20 mouse cellular contexts compared by ENCODE assay signal in genomic region chr7:74495451-74495850, GRCm38 (mm10). TPM values are rescaled to one million over a fixed set of nuclear protein-coding genes. Genes with fewer than 3 reads are reported as not detected.
DNase-seq lines count a peak whose midpoint lies in the region; ATAC-seq and TF ChIP-seq lines count a peak whose summit lies in the region.
"Had no signal": no experiment of that assay in that cellular context is flagged by ENCODE, and none has a peak within 500 bp of the region (broad histone marks: within the 10 kb centered on the region; RNA-seq: fewer than 3 reads in every experiment).

No protein-coding gene starts in this region.

- no peaks in the 10 kb centered on the region for H3K9me3 ChIP-seq in midbrain, embryonic 11.5 days (ENCODE audit: control insufficient read depth, low read length)
- H3K9me3 ChIP-seq in midbrain, embryonic 16.5 days (replicated peaks; ENCODE audit: control insufficient read depth, low read length, poor library complexity, severe bottlenecking), result no peaks in the 10 kb centered on the region
- no peaks in the 10 kb centered on the region for H3K9me3 ChIP-seq in neural tube, embryonic 15.5 days (replicated peaks)
- H3K9me3 ChIP-seq in hindbrain, embryonic 11.5 days (ENCODE audit: control insufficient read depth, low read length), result no peaks in the 10 kb centered on the region
- no peaks in the 10 kb centered on the region for H3K9me3 ChIP-seq in hindbrain, postnatal 0 days (ENCODE audit: low read length)
- H3K9me3 ChIP-seq: embryonic facial prominence, embryonic 10.5 days; forebrain, embryonic 12.5 days; heart, embryonic 10.5 days; hindbrain, embryonic 13.5 days; limb, embryonic 10.5 days had no signal

- no peaks in the 10 kb centered on the region for H3K4me1 ChIP-seq in midbrain, embryonic 11.5 days (ENCODE audit: control insufficient read depth, insufficient read depth, low read length)
- peaks cover 2% of the 10 kb centered on the region; the same call in 1 of the 2 replicates for H3K4me1 ChIP-seq in midbrain, embryonic 16.5 days (ENCODE audit: control insufficient read depth, insufficient read depth, low read length)
- H3K4me1 ChIP-seq in neural tube, embryonic 15.5 days, result no peaks in the 10 kb centered on the region
- no peaks in the 10 kb centered on the region for H3K4me1 ChIP-seq in hindbrain, embryonic 11.5 days (replicated peaks; ENCODE audit: control insufficient read depth, insufficient read depth, low read length)
- no peaks in the 10 kb centered on the region for H3K4me1 ChIP-seq in hindbrain, postnatal 0 days (ENCODE audit: insufficient read depth, low read length)
- H3K4me1 ChIP-seq: forebrain, embryonic 12.5 days had no signal

- no peak overlapping the region for H3K27ac ChIP-seq in midbrain, embryonic 11.5 days (ENCODE audit: low read depth, low read length)
- H3K27ac ChIP-seq in midbrain, embryonic 16.5 days (ENCODE audit: low read length), result no peak overlapping the region
- no peak overlapping the region for H3K27ac ChIP-seq in neural tube, embryonic 15.5 days (replicated peaks)
- no peak overlapping the region for H3K27ac ChIP-seq in hindbrain, embryonic 11.5 days (ENCODE audit: low read depth, low read length)
- H3K27ac ChIP-seq in hindbrain, postnatal 0 days, result no peak overlapping the region
- H3K27ac ChIP-seq: embryonic facial prominence, embryonic 10.5 days; forebrain, embryonic 12.5 days; heart, embryonic 10.5 days; hindbrain, embryonic 13.5 days; limb, embryonic 10.5 days had no signal

- no peaks in the 10 kb centered on the region for H3K27me3 ChIP-seq in midbrain, embryonic 11.5 days (ENCODE audit: control insufficient read depth, insufficient read depth, low read length)
- H3K27me3 ChIP-seq in midbrain, embryonic 16.5 days (ENCODE audit: control insufficient read depth, insufficient read depth, low read depth, low read length), result no peaks in the 10 kb centered on the region
- H3K27me3 ChIP-seq in neural tube, embryonic 15.5 days (replicated peaks), result no peaks in the 10 kb centered on the region
- H3K27me3 ChIP-seq in hindbrain, embryonic 11.5 days (ENCODE audit: control insufficient read depth, insufficient read depth, low read length), result peaks cover 4% of the 10 kb centered on the region; the same call in 1 of the 2 replicates
- H3K27me3 ChIP-seq in hindbrain, postnatal 0 days (ENCODE audit: insufficient read depth, low read length), result no peaks in the 10 kb centered on the region; the same call in 1 of the 2 replicates
- H3K27me3 ChIP-seq: Patski had no signal

- no peaks in the 10 kb centered on the region for H3K36me3 ChIP-seq in midbrain, embryonic 11.5 days (ENCODE audit: control insufficient read depth, insufficient read depth, low read length)
- H3K36me3 ChIP-seq in midbrain, embryonic 16.5 days (ENCODE audit: control insufficient read depth, insufficient read depth, low read length), result no peaks in the 10 kb centered on the region
- no peaks in the 10 kb centered on the region for H3K36me3 ChIP-seq in neural tube, embryonic 15.5 days
- H3K36me3 ChIP-seq in hindbrain, embryonic 11.5 days (ENCODE audit: control insufficient read depth, insufficient read depth, low read length), result no peaks in the 10 kb centered on the region
- no peaks in the 10 kb centered on the region for H3K36me3 ChIP-seq in hindbrain, postnatal 0 days (ENCODE audit: insufficient read depth, low read length)
- H3K36me3 ChIP-seq: embryonic facial prominence, embryonic 10.5 days; forebrain, embryonic 12.5 days; hindbrain, embryonic 13.5 days; limb, embryonic 10.5 days had no signal

- no peak for ATAC-seq in midbrain, embryonic 11.5 days (ENCODE audit: low FRiP score)
- no peak for ATAC-seq in midbrain, embryonic 16.5 days
- ATAC-seq in neural tube, embryonic 15.5 days (ENCODE audit: low FRiP score), result no peak
- ATAC-seq in hindbrain, embryonic 11.5 days (ENCODE audit: low FRiP score), result no peak
- ATAC-seq in hindbrain, postnatal 0 days, result no peak
- ATAC-seq: intestine, embryonic 16.5 days; Patski had no signal

- DNase-seq in midbrain, embryonic 11.5 days (ENCODE audit: low spot score, missing footprints), result peak; percentile 26
- peak; percentile 79 for DNase-seq in induced T-regulatory cell, adult 2 months (ENCODE audit: low read depth)
- DNase-seq in thymus, postnatal 0 days (ENCODE audit: low spot score), result peak; percentile 64
- DNase-seq in hindbrain, embryonic 11.5 days (ENCODE audit: low spot score), result no peak
- DNase-seq in hindbrain, postnatal 0 days (ENCODE audit: low spot score), result no peak
- DNase-seq in cerebellum, adult 11-12 months, result no peak
- DNase-seq: adrenal gland, postnatal 25 days; cerebellum, adult 18-20 months; gastrocnemius, postnatal 25 days; lung, adult 18-20 months; lung, postnatal 14 days had no signal

- TF ChIP-seq CTCF in hindbrain, postnatal 0 days (IDR thresholded peaks at IDR 0.05; ENCODE audit: low read depth), result no peak

- no peak overlapping the region for H3K9ac ChIP-seq in midbrain, embryonic 11.5 days (ENCODE audit: low read length)
- no peak overlapping the region for H3K9ac ChIP-seq in midbrain, embryonic 16.5 days (ENCODE audit: low read depth, low read length)
- H3K9ac ChIP-seq in neural tube, embryonic 15.5 days (replicated peaks), result no peak overlapping the region
- no peak overlapping the region for H3K9ac ChIP-seq in hindbrain, embryonic 11.5 days (ENCODE audit: low read depth, low read length)
- H3K9ac ChIP-seq in hindbrain, postnatal 0 days (replicated peaks; ENCODE audit: low read length), result no peak overlapping the region
- H3K9ac ChIP-seq: forebrain, embryonic 12.5 days; hindbrain, embryonic 13.5 days had no signal

- WGBS in midbrain, embryonic 11.5 days, result 83% methylated on average over 2 of the region's 2 CpGs
- WGBS in midbrain, embryonic 16.5 days, result 92% methylated on average over 2 of the region's 2 CpGs
- 87% methylated on average over 2 of the region's 2 CpGs for WGBS in neural tube, embryonic 15.5 days
- 84% methylated on average over 2 of the region's 2 CpGs for WGBS in hindbrain, embryonic 11.5 days
- WGBS in hindbrain, postnatal 0 days, result 86% methylated on average over 2 of the region's 2 CpGs

- no peak overlapping the region for H3K4me2 ChIP-seq in midbrain, embryonic 11.5 days
- H3K4me2 ChIP-seq in midbrain, embryonic 16.5 days (ENCODE audit: low read length), result no peak overlapping the region
- no peak overlapping the region for H3K4me2 ChIP-seq in neural tube, embryonic 15.5 days
- no peak overlapping the region for H3K4me2 ChIP-seq in hindbrain, embryonic 11.5 days (replicated peaks; ENCODE audit: low read depth, low read length)
- H3K4me2 ChIP-seq in hindbrain, postnatal 0 days (ENCODE audit: low read depth, low read length), result no peak overlapping the region
- H3K4me2 ChIP-seq: forebrain, embryonic 12.5 days; hindbrain, embryonic 13.5 days had no signal

- H3K4me3 ChIP-seq in midbrain, embryonic 11.5 days (ENCODE audit: low read depth, low read length), result no peak overlapping the region
- H3K4me3 ChIP-seq in midbrain, embryonic 16.5 days (ENCODE audit: low read depth, low read length), result no peak overlapping the region
- H3K4me3 ChIP-seq in neural tube, embryonic 15.5 days (replicated peaks), result no peak overlapping the region
- no peak overlapping the region for H3K4me3 ChIP-seq in hindbrain, embryonic 11.5 days (ENCODE audit: low read depth, low read length)
- no peak overlapping the region for H3K4me3 ChIP-seq in hindbrain, postnatal 0 days (ENCODE audit: low read length)
- H3K4me3 ChIP-seq: embryonic facial prominence, embryonic 10.5 days; forebrain, embryonic 12.5 days; heart, embryonic 10.5 days; hindbrain, embryonic 13.5 days; limb, embryonic 10.5 days had no signal

RNA-seq across cellular contexts. Expression of gene Slco3a1, which starts 59.1 kb away (rescaled TPM):
- 7.8 and 8.4 TPM in 2 replicates for polyA plus RNA-seq in midbrain, embryonic 11.5 days (2014; fragmentation: Nextera tagmentation; extraction: Ambion mirVana)
- 26.3 and 27.2 TPM in 2 replicates for polyA plus RNA-seq in midbrain, embryonic 16.5 days (2015; fragmentation: Nextera tagmentation; extraction: Ambion mirVana)
- 11.0 and 11.3 TPM in 2 replicates for polyA plus RNA-seq in thymus, postnatal 0 days (2015; fragmentation: Nextera tagmentation; extraction: Ambion mirVana)
- 21.9 and 24.1 TPM in 2 replicates for polyA plus RNA-seq in neural tube, embryonic 15.5 days (2015; fragmentation: Nextera tagmentation; extraction: Ambion mirVana)
- 7.9 and 10.4 TPM in 2 replicates for polyA plus RNA-seq in hindbrain, embryonic 11.5 days (2014; fragmentation: Nextera tagmentation; extraction: Ambion mirVana)
- total RNA-seq in hindbrain, postnatal 0 days (2014; rRNA removed), result 17.9 and 20.7 TPM in 2 replicates
- polyA plus RNA-seq in hindbrain, postnatal 0 days (2015; fragmentation: Nextera tagmentation; extraction: Ambion mirVana), result 14.7 and 15.0 TPM in 2 replicates

Comparison
In these comparisons a context has a peak if more than half of its experiments do, and no peak if none do; other contexts are left out.
1. DNase-seq: peak in midbrain, embryonic 11.5 days (single experiment), induced T-regulatory cell, adult 2 months (single experiment) and thymus, postnatal 0 days (single experiment); none in hindbrain, embryonic 11.5 days (single experiment), hindbrain, postnatal 0 days (single experiment) and cerebellum, adult 11-12 months (single experiment).